Mouse (Mus musculus): ENCODE measurements around the gene Supt3.

DNA sequence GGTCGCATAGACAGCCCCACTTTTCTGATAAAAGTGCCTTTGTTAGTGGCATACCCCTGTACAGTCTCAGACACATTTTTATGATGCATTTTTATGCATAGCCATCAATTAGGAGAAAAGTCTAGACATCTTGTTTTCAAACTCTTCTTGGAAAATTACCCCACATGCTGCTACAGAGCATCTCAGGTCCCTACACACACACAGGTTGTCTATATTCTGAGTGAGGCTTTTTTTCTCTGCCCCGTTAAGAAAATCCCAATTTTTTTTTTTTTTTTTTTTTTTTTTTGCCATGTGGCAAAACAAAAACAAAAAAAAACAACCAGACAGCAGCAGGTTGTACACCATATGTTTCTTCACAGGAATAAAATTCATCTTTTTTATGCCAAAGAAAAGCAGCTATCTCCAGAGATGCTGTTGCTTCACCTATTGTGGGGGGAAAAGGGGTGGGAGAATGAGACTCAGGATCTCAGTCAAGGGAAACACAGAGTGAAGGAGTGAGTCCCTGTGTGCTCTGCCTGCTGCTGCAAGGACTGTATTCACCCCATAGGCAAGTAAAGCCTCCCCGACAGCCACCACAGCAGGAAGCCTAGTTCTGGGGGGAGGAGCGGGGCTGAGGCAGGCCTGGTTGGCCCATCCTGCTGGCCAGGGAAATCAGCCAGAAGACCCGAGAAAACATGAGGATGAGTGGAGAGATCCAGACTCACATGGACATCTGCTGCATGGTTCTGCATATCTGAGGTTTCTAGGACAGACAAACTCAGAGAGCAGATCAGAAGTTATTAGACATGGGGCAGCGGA, 281.8 kb downstream of the Supt3 start:
- TF ChIP-seq CTCF (conservative IDR thresholded peaks at IDR 0.05; ENCODE audit: insufficient read depth, insufficient read length, low read depth, low read length) (no peak), POLR2A (IDR thresholded peaks at IDR 0.05; ENCODE audit: low read depth, low read length) (no peak)

Data from kidney, adult 2 months (tissue).